Mouse (Mus musculus) thymus, adult 2 months (tissue): Measurements from ENCODE around the gene Trmo. TPM values are rescaled to one million over a fixed set of nuclear protein-coding genes. Genes with fewer than 3 reads are reported as not detected.

Experiments used
- DNase-seq: peaks from one replicate; pipeline ENCODE4 v3.0.0; 2021
- H3K27ac ChIP-seq: fragments of 200-500 bp; 2 replicates; pipeline ENCODE4 v1.5.1; 2012; ENCODE audit warnings: low read length, control low read depth; ENCODE audit not compliant: control insufficient read depth, insufficient read depth
- H3K27me3 ChIP-seq: fragments of 200-500 bp; 2 replicates; pipeline ENCODE4 v1.6.1; 2012; ENCODE audit warnings: mild to moderate bottlenecking, low read length, moderate library complexity, mixed read lengths; ENCODE audit not compliant: control insufficient read depth, insufficient read depth
- H3K36me3 ChIP-seq: fragments of 200-500 bp; 2 replicates; pipeline ENCODE4 v1.6.1; 2012; ENCODE audit warnings: mild to moderate bottlenecking, low read length, moderate library complexity; ENCODE audit not compliant: control insufficient read depth, insufficient read depth
- H3K4me1 ChIP-seq: fragments of 200-500 bp; replicated peaks from 2 replicates; pipeline ENCODE4 v1.6.1; 2012; ENCODE audit warnings: low read length; ENCODE audit not compliant: control insufficient read depth, insufficient read depth
- H3K4me3 ChIP-seq: fragments of 200-500 bp; 2 replicates; pipeline ENCODE4 v1.5.1; 2012; ENCODE audit warnings: mild to moderate bottlenecking, low read length, control low read depth, moderate library complexity; ENCODE audit not compliant: control insufficient read depth, insufficient read depth
- CTCF ChIP-seq: fragments of 200-500 bp; IDR thresholded peaks from 2 replicates; pipeline ENCODE4 v1.5.1; 2012; ENCODE audit warnings: mild to moderate bottlenecking, control low read depth, low read length, moderate library complexity, borderline replicate concordance; ENCODE audit not compliant: control insufficient read depth, poor library complexity, insufficient read depth; ENCODE audit errors: extremely low read depth
- POLR2A ChIP-seq: fragments of 200-500 bp; IDR thresholded peaks from 2 replicates; pipeline ENCODE4 v1.6.1; 2012; ENCODE audit warnings: mild to moderate bottlenecking, low read length, control low read depth, moderate library complexity; ENCODE audit not compliant: control insufficient read depth, poor library complexity, insufficient read depth; ENCODE audit errors: extremely low read depth
- WGBS: fragments of 180-500 bp; shearing (Covaris S2); methylation state at CpG from one replicate; pipeline ENCODE4 v1.1.7; 2018; 5-methylcytosine and 5-hydroxymethylcytosine counted together
- polyA plus RNA-seq: library from polyadenylated mRNA; depleted of rRNA; stranded (reverse); fragments of >200 nt; gene quantifications from 2 replicates; pipeline ENCODE4 v1.2.3, GENCODE M21; 2012; rRNA removed

Trmo gene
- polyA plus RNA-seq = 11.9 and 13.5 TPM in 2 replicates

GRCm38 (mm10) chr4:46389013-46389611 is at the start of gene Trmo:
Trmo (minus strand) TSS chr4:46389437.
- no peaks in the 10 kb centered on the region for H3K4me1 ChIP-seq
- H3K36me3 ChIP-seq = peaks cover 15% of the 10 kb centered on the region
- TF ChIP-seq CTCF (peak; percentile 62; the same call in 1 of the 2 replicates), POLR2A (peak; percentile 97)
- DNase-seq = peak; percentile 94
- H3K27me3 ChIP-seq = no peaks in the 10 kb centered on the region
- H3K4me3 ChIP-seq = peak within 1 kb of the TSS; percentile 85
- under 1% methylated on average over 56 of the region's 56 CpGs for WGBS
- peak within 1 kb of the TSS; percentile 75 for H3K27ac ChIP-seq

- Histone ChIP-seq H3K4me3 (no peak overlapping the region), H3K36me3 (no peaks in the 10 kb centered on the region), H3K27ac (no peak overlapping the region), H3K4me1 (no peaks in the 10 kb centered on the region), H3K27me3 (no peaks in the 10 kb centered on the region)
- no peak for TF ChIP-seq POLR2A
- TF ChIP-seq CTCF = no peak
- DNase-seq = no peak
- 94% methylated on average over 12 of the region's 12 CpGs for WGBS
Measured at GRCm38 (mm10) chr4:46432339-46433036, 43.3 kb upstream of the Trmo start.

- WGBS = 92% methylated on average over 10 of the region's 10 CpGs
- Histone ChIP-seq H3K27ac (no peak overlapping the region), H3K36me3 (no peaks in the 10 kb centered on the region), H3K4me1 (no peaks in the 10 kb centered on the region; the same call in 1 of the 2 replicates), H3K4me3 (no peak overlapping the region), H3K27me3 (no peaks in the 10 kb centered on the region)
- TF ChIP-seq POLR2A (no peak), CTCF (no peak)
- no peak for DNase-seq
Measured at GRCm38 (mm10) chr4:46428903-46429499, 39.8 kb upstream of the Trmo start.

- Histone ChIP-seq H3K4me1 (peaks cover 2% of the 10 kb centered on the region; the same call in 1 of the 2 replicates), H3K4me3 (no peak overlapping the region), H3K36me3 (no peaks in the 10 kb centered on the region), H3K27ac (no peak overlapping the region), H3K27me3 (no peaks in the 10 kb centered on the region)
- no peak for DNase-seq
- WGBS = 90% methylated on average over 8 of the region's 8 CpGs
- TF ChIP-seq POLR2A = no peak
- no peak for TF ChIP-seq CTCF
Measured at GRCm38 (mm10) chr4:46422625-46423024, 33.4 kb upstream of the Trmo start.

GRCm38 (mm10) chr4:46418851-46419250 is 29.6 kb upstream of the Trmo start:
- H3K36me3 ChIP-seq = no peaks in the 10 kb centered on the region
- no peak overlapping the region for H3K27ac ChIP-seq
- H3K27me3 ChIP-seq = no peaks in the 10 kb centered on the region
- WGBS = 95% methylated on average over 9 of the region's 9 CpGs
- no peak for DNase-seq
- no peak overlapping the region for H3K4me3 ChIP-seq
- TF ChIP-seq POLR2A = no peak
- no peak for TF ChIP-seq CTCF
- 0 out of 2 replicates have a peak, but pooled peaks cover 2% of the 10 kb centered on the region for H3K4me1 ChIP-seq

GRCm38 (mm10) chr4:46417491-46417890 is 28.3 kb upstream of the Trmo start:
- no peaks in the 10 kb centered on the region for H3K36me3 ChIP-seq
- H3K4me3 ChIP-seq = no peak overlapping the region
- TF ChIP-seq CTCF (no peak), POLR2A (no peak)
- H3K4me1 ChIP-seq = peaks cover 5% of the 10 kb centered on the region
- WGBS = 72% methylated on average over 3 of the region's 3 CpGs
- no peak for DNase-seq
- no peak overlapping the region for H3K27ac ChIP-seq
- no peaks in the 10 kb centered on the region for H3K27me3 ChIP-seq
